Mouse (Mus musculus) MEL (cell line): ENCODE results near the gene Psors1c2. TPM values are rescaled to one million over a fixed set of nuclear protein-coding genes. Genes with fewer than 3 reads are reported as not detected.

ENCODE experiments used
- DNase-seq: peaks from one replicate; pipeline ENCODE4 v3.0.0; 2011; ENCODE audit warnings: low read depth, low spot score
- H3K27ac ChIP-seq: 2 replicates; pipeline ENCODE4 v1.5.1; 2012; ENCODE audit warnings: low read depth, mild to moderate bottlenecking, control low read depth, low read length, moderate library complexity; ENCODE audit not compliant: control insufficient read depth
- H3K27me3 ChIP-seq, 2 experiments: fragments of 150-350 bp in 1 of 2; sonication (generic) in 1 of 2; 2 replicates each; pipeline ENCODE4 v1.6.1; 2012; ENCODE audit warnings: low read length in 2 of 2, mild to moderate bottlenecking in 2 of 2, improper control_type of control experiment in 1 of 2, moderate library complexity in 1 of 2; ENCODE audit not compliant: insufficient read depth in 2 of 2, control insufficient read depth in 1 of 2
- H3K36me3 ChIP-seq, 2 experiments: 2 replicates each; pipeline ENCODE4 v1.6.1; 2012 to 2014; ENCODE audit warnings: low read length in 2 of 2, improper control_type of control experiment in 1 of 2, inconsistent platforms in 1 of 2, mild to moderate bottlenecking in 1 of 2; ENCODE audit not compliant: insufficient read depth in 2 of 2, control insufficient read depth in 1 of 2
- H3K4me1 ChIP-seq, 2 experiments: fragments of 150-350 bp in 1 of 2; sonication (generic) in 1 of 2; 2 replicates each; pipeline ENCODE4 v1.6.1; 2012; ENCODE audit warnings: low read length in 2 of 2, improper control_type of control experiment in 1 of 2, mild to moderate bottlenecking in 1 of 2; ENCODE audit not compliant: insufficient read depth in 2 of 2, control insufficient read depth in 1 of 2
- H3K4me3 ChIP-seq, 2 experiments: fragments of 150-350 bp in 1 of 2; sonication (generic) in 1 of 2; 2 replicates each; pipeline ENCODE4 v1.5.1; 2012; ENCODE audit warnings: low read depth in 2 of 2, low read length in 2 of 2, mild to moderate bottlenecking in 2 of 2, moderate library complexity in 2 of 2, control low read depth in 1 of 2, improper control_type of control experiment in 1 of 2; ENCODE audit not compliant: control insufficient read depth in 1 of 2, insufficient read depth in 1 of 2
- H3K79me2 ChIP-seq: 2 replicates; pipeline ENCODE4 v1.6.1; 2012; ENCODE audit warnings: mild to moderate bottlenecking, low read length, moderate library complexity; ENCODE audit not compliant: control insufficient read depth, poor library complexity, insufficient read depth
- H3K9ac ChIP-seq: 2 replicates; pipeline ENCODE4 v1.6.1; 2012; ENCODE audit warnings: low read depth, mild to moderate bottlenecking, control low read depth, low read length, moderate library complexity; ENCODE audit not compliant: control insufficient read depth, poor library complexity, severe bottlenecking
- H3K9me3 ChIP-seq: fragments of 150-350 bp; sonication (generic); replicated peaks from 2 replicates; pipeline ENCODE4 v1.6.1; 2012; ENCODE audit warnings: mild to moderate bottlenecking, low read length, improper control_type of control experiment, moderate library complexity; ENCODE audit not compliant: insufficient read depth
- BHLHE40 ChIP-seq: IDR thresholded peaks from 2 replicates; pipeline ENCODE4 v1.6.1; 2012; ENCODE audit warnings: low read depth, mild to moderate bottlenecking, inconsistent platforms, low read length, improper control_type of control experiment, borderline replicate concordance
- CHD2 ChIP-seq: IDR thresholded peaks from 2 replicates; pipeline ENCODE4 v1.6.1; 2011; ENCODE audit warnings: low read length, improper control_type of control experiment
- E2F4 ChIP-seq: IDR thresholded peaks from 2 replicates; pipeline ENCODE4 v1.6.1; 2011; ENCODE audit warnings: low read depth, low read length, improper control_type of control experiment, borderline replicate concordance
- ETS1 ChIP-seq: IDR thresholded peaks from 2 replicates; pipeline ENCODE4 v1.6.1; 2012; ENCODE audit warnings: low read depth, mild to moderate bottlenecking, inconsistent platforms, low read length, improper control_type of control experiment, moderate library complexity
- KAT2A ChIP-seq: conservative IDR thresholded peaks from 2 replicates; pipeline ENCODE4 v1.6.1; 2012; ENCODE audit warnings: low read depth, low read length, improper control_type of control experiment, inconsistent platforms
- MAFK ChIP-seq: IDR thresholded peaks from 2 replicates; pipeline ENCODE4 v1.6.1; 2011; ENCODE audit warnings: low read depth, mild to moderate bottlenecking, low read length, improper control_type of control experiment, borderline replicate concordance
- MXI1 ChIP-seq: IDR thresholded peaks from 2 replicates; pipeline ENCODE4 v1.6.1; 2011; ENCODE audit warnings: mild to moderate bottlenecking, low read depth, low read length, improper control_type of control experiment
- NELFE ChIP-seq: IDR thresholded peaks from 2 replicates; pipeline ENCODE4 v1.6.1; 2011; ENCODE audit warnings: low read depth, low read length, improper control_type of control experiment
- POLR2AphosphoS2 ChIP-seq: IDR thresholded peaks from 2 replicates; pipeline ENCODE4 v1.6.1; 2011; ENCODE audit warnings: low read length, improper control_type of control experiment
- RAD21 ChIP-seq: IDR thresholded peaks from 2 replicates; pipeline ENCODE4 v1.6.1; 2011; ENCODE audit warnings: mild to moderate bottlenecking, low read depth, low read length, improper control_type of control experiment
- SIN3A ChIP-seq: IDR thresholded peaks from 2 replicates; pipeline ENCODE4 v1.6.1; 2012; ENCODE audit warnings: low read length, improper control_type of control experiment, inconsistent platforms
- TAL1 ChIP-seq: IDR thresholded peaks from 2 replicates; pipeline ENCODE4 v1.6.1; 2012; ENCODE audit warnings: mild to moderate bottlenecking, inconsistent platforms, low read length, moderate library complexity, mixed read lengths
- TBP ChIP-seq: IDR thresholded peaks from 2 replicates; pipeline ENCODE4 v1.8.0; 2011; ENCODE audit warnings: low read depth, low read length, improper control_type of control experiment
- UBTF ChIP-seq: IDR thresholded peaks from 2 replicates; pipeline ENCODE4 v1.6.1; 2012; ENCODE audit warnings: low read depth, mild to moderate bottlenecking, inconsistent platforms, low read length, improper control_type of control experiment, moderate library complexity, borderline replicate concordance; ENCODE audit not compliant: insufficient read depth
- ZC3H11A ChIP-seq: IDR thresholded peaks from 2 replicates; pipeline ENCODE4 v1.6.1; 2012; ENCODE audit warnings: low read depth, mild to moderate bottlenecking, inconsistent platforms, low read length, improper control_type of control experiment
- ZKSCAN1 ChIP-seq: IDR thresholded peaks from 2 replicates; pipeline ENCODE4 v1.6.1; 2012; ENCODE audit warnings: low read depth, mild to moderate bottlenecking, inconsistent platforms, low read length, improper control_type of control experiment, moderate library complexity
- polyA plus RNA-seq, 2 experiments: library from polyadenylated mRNA; stranded (reverse) in 1 of 2; unstranded in 1 of 2; fragments of >175 nt in 1 of 2; fragments of >200 nt in 1 of 2; gene quantifications; 2 replicates each; pipeline versions ENCODE4 v1.2.1 to v1.2.4; 2012; ENCODE audit warnings: low replicate concordance in 2 of 2, low read depth in 1 of 2; ENCODE audit not compliant: insufficient read length in 2 of 2, insufficient read depth in 1 of 2, missing spikeins in 1 of 2
- total RNA-seq: library from RNA; depleted of rRNA; stranded (reverse); fragments of 300-350 nt; gene quantifications from 2 replicates; pipeline ENCODE4 v1.2.3, GENCODE M21; 2012

Gene Psors1c2
- total and polyA plus RNA-seq, 3 experiments = 0.27 to 1.3 TPM; not detected in 1

DNA sequence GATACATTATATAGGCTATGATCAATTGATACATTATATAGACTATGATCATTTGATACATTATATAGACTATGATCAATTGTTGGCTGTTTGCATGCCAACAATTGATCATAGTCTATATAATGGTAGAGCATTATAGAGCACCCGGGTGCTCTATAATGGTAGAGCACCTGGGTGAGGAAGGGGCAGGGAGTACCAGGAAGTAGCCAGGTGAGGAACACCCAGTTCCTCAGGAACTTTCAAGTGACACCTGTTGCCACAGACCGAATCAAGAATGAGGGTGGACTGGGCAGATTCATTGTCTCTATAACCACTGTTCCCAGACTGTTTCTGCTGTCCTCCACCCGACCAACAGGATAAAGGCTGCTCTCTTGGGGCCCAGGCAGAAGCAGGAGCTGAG is 34.1 kb downstream of the Psors1c2 start, which contains the start of gene 2300002M23Rik:
TSS of gene 2300002M23Rik (plus strand) at position 301 of the 400 bp plus-strand sequence.
- Histone ChIP-seq H3K27ac (no peak within 1 kb of the TSS), H3K9me3 (no peaks in the 10 kb centered on the region), H3K4me1 (no peaks in the 10 kb centered on the region), H3K79me2 (no peaks in the 10 kb centered on the region), H3K9ac (no peak within 1 kb of the TSS), H3K4me3 (no peak within 1 kb of the TSS), H3K36me3 (no peaks in the 10 kb centered on the region), H3K27me3 (peaks cover 5 to 8% of the 10 kb centered on the region in 2 experiments)
- DNase-seq = no peak
- TF ChIP-seq POLR2AphosphoS2 = no peak
- TF ChIP-seq TBP = no peak
- TF ChIP-seq BHLHE40 = no peak
- no peak for TF ChIP-seq CHD2
- TF ChIP-seq SIN3A = no peak

DNA sequence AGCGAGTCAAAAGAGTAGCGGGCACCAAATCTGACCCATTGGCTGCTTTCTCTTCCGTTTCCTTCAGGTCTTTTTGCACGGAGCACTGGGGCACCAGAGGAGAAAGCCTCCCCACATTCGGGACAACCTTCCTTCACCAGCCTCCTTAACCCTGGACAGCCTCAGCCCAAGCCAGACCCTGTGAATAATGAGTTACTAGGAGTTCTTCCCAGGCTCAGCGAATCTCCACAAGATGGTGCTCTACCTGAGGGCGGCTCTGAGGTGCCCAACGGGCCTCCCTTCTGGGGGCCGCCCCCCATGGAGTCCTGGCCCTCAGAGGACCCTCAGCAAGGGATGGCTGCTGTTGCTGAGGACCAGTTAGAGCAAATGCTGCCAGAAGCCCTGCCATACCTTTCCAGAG is 34.8 kb downstream of the Psors1c2 start:
- Histone ChIP-seq H3K9me3 (no peaks in the 10 kb centered on the region), H3K9ac (no peak overlapping the region), H3K27me3 (peaks cover 5 to 8% of the 10 kb centered on the region in 2 experiments), H3K4me3 (no peak overlapping the region), H3K4me1 (no peaks in the 10 kb centered on the region), H3K27ac (no peak overlapping the region), H3K36me3 (no peaks in the 10 kb centered on the region), H3K79me2 (no peaks in the 10 kb centered on the region)
- no peak for DNase-seq
- TF ChIP-seq KAT2A (no peak), ZC3H11A (no peak), UBTF (no peak), BHLHE40 (no peak), NELFE (no peak), MAFK (no peak), E2F4 (no peak), ZKSCAN1 (no peak), TAL1 (no peak), TBP (no peak), MXI1 (no peak), ETS1 (no peak), RAD21 (no peak)
